Mouse (Mus musculus): ENCODE data around the gene Aldh3b3.
A peak's percentile ranks its signal among the peaks of the same experiment; 100 is the strongest.
"Not testable (repeated sequence)": the region's sequence is repeated elsewhere in the genome, so short reads cannot be mapped to it uniquely, and the experiment has no call there.

Gene Aldh3b3

DNA sequence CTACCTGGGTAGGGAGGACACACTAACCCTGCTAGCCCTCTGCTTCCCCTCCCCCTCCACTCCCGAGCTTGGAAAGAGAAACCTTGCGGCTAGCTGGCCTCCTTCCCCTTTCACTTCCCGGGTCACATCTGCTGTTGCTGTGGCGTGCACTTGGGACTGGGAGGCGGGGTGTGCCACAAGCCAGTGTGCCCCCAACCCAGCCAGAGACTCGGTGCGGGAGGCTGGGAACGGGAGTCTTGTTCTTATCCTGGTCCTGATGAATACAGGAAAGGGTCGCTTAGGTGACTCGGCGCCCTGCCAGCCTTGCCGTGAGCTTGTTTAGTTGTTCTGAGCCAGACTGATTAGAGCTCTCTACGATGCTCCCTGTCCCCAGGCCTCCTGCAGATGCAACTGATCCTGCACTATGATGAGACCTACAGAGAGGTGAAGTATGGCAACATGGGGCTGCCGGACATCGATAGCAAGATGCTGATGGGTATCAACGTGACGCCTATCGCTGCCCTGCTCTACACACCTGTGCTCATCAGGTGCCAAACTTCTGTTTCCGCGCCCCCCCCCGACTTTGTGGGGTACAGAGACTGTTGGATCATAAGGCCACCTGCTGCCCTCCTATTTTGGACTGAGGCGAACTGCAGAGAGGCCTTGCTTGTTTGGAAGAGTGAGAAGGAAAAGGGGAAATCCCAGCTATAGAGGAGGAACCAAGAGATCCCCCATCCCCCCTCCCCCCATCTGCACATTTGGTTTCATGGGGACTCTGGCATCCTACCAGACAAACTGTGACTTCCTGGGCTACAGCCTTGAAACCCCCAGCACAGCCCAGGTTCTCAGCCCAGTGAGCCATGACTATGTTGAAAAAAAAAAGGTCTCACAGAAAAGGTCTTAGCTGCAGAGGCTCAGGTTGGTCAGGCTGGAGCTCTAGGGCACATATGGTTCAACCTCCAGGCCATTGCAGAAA is 22.3 kb upstream of the Aldh3b3 start:
- peak; percentile 68 for DNase-seq (ENCODE audit: low spot score)

DNA sequence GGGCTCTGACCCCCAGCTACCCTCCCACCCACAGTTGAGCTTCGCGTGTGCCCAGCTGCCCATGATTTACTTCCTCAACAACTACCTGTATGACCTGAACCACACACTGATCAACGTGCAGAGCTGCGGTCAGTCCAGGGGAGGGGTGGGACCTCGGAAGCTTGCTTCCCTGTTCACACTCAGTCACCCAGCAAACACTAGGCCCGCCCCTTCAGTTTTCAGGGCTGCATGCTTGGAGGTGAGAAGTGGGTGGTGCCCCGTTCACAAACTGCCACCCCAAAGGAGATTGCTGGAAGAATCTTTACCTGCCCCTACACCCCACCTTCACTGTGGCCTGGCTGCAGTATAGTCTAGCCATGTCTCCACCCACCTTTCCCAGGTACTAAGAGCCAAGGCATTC is 16.1 kb upstream of the Aldh3b3 start:
- no peak for DNase-seq (ENCODE audit: low spot score)

GRCm38 (mm10) chr19:3942986-3943735 is 15.3 kb upstream of the Aldh3b3 start:
- DNase-seq (ENCODE audit: low spot score), result peak; percentile 60

GRCm38 (mm10) chr19:3945872-3946564 is 12.4 kb upstream of the Aldh3b3 start:
- no peak for DNase-seq (ENCODE audit: low spot score)

DNA sequence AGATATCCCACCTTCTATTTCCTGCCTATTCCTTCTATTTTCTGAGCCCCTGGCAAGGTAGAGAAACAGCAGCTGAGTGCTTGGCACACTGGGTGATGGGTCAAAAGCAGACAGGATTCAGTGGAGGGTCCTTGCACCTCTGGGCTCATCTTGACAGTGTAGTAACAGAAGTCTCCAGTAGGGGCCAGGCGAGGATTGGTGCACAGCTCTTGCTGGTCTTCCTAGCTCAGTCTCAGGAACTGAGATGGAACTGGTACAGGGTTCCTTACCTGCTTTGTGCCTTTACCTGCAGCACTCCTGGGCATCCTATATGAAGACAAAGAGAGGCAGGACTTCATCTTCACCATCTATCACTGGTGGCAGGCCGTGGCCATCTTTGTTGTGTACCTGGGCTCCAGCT is 11.7 kb upstream of the Aldh3b3 start:
- peak; percentile 73 for DNase-seq (ENCODE audit: low spot score)

- no peak for DNase-seq (ENCODE audit: low spot score)
These were observed 10.6 kb upstream of the Aldh3b3 start for GRCm38 (mm10) chr19:3947813-3948212.

GRCm38 (mm10) chr19:3948546-3948945 is 9.9 kb upstream of the Aldh3b3 start:
- DNase-seq (ENCODE audit: low spot score), result no peak

GRCm38 (mm10) chr19:3950331-3950730 is 8.1 kb upstream of the Aldh3b3 start:
- DNase-seq (ENCODE audit: low spot score), result no peak

GRCm38 (mm10) chr19:3951461-3951860 is 7.0 kb upstream of the Aldh3b3 start:
- no peak for DNase-seq (ENCODE audit: low spot score)

GRCm38 (mm10) chr19:3952099-3952498 is 6.3 kb upstream of the Aldh3b3 start:
- no peak for DNase-seq (ENCODE audit: low spot score)

DNA sequence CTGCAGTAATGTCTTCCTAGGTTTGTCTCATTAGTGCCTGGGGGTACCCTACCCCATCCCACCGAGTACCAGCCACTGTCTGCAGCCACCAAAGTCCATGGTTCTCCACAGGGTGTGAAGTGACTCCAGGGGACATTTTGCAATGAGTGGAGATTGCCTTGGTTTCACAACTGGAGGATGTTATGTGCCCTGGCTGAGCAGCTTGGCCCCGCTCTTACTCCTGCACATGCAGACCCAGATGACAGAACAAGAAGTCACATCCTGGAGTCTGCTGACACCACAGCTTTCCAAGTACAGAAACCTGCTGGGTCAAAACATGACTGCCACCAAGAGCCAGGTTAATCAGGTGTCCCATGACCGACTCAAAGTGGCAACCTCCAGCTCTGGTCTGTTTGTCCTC is 3.4 kb upstream of the Aldh3b3 start:
- no peak for DNase-seq (ENCODE audit: low spot score)

- DNase-seq (ENCODE audit: low spot score), result no peak
These were observed 2.6 kb upstream of the Aldh3b3 start for GRCm38 (mm10) chr19:3955804-3956203.

DNA sequence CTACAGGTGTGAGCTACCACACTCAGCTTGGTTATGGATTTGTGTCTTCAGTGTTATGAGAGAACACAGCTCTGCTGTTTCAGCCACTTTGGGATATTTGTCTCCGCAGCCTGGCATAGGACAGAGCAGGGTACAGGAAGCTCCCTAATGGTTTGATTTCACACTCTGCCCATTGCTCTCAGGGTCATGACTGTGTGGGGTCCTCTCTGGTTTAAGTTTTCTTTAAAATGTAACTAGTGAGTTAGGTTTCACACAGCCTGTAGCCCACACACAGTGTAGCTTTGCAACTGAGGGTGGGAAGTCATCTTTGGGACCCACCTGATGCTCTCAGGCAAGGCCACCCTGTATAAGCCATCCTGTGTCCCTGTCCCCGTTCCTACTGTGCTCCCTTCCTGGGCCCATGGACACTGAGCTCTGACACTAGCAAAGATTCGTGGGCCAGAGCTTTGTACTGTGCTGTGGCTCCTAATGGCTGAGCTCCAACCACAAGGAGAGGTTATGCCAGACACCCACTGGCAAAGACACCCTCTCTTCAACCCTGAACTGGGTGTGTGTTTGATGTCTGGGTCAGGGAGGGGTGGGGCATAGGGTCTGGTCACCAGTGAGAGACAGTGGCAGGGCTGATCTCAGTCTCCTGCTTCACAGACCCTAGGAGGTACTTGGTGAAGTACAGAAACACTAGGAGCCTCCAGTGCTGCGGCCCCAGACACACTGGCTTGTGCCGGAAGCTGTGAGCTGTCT is 979 bp upstream of the Aldh3b3 start:
- not testable (repeated sequence) for DNase-seq (ENCODE audit: low spot score)

GRCm38 (mm10) chr19:3959030-3959429 is 585 bp downstream of the Aldh3b3 start:
- no peak for DNase-seq (ENCODE audit: low spot score)

- DNase-seq (ENCODE audit: low spot score), result peak; percentile 62
These were observed 1.8 kb downstream of the Aldh3b3 start for GRCm38 (mm10) chr19:3960211-3960610.

DNA sequence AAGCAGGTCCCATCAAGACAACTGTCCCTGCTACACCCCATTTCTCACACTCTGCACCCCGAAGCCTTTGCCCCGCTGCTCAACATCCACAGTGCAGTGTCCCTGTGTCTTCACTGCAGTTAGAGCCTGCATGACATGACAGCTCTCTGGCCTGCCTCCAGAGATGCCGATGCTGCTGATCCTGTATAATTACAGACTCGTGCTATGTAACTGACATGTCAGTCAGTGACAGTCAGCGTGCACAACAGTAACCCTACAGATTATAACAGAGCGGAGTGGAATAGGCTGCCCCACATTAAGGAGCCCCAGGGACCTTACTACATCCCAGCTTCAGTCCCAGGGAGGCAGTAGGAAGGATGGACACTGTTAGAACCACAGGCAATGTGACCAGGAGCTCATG is 3.4 kb downstream of the Aldh3b3 start:
- DNase-seq (ENCODE audit: low spot score), result not testable (repeated sequence)

DNA sequence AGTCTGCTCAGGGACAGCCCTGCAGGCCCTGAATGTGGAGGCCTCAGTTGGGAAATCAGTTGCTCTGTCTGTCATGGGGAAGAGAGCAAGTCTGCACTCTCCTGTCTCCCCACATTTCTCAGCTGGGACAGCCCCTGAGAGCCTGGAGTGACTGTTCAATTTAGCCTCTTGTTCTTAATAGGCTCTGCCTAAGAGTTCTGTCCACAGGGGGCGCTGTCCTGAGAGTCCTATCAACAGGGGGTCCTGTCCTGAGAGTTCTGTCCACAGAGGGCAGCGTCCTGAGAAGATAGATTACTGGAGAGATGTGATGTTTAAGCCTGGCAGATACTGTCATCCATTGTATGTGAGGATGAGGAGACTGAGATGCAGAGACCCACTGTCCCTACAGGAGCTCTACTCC is 4.0 kb downstream of the Aldh3b3 start:
- DNase-seq (ENCODE audit: low spot score), result peak; percentile 48

DNA sequence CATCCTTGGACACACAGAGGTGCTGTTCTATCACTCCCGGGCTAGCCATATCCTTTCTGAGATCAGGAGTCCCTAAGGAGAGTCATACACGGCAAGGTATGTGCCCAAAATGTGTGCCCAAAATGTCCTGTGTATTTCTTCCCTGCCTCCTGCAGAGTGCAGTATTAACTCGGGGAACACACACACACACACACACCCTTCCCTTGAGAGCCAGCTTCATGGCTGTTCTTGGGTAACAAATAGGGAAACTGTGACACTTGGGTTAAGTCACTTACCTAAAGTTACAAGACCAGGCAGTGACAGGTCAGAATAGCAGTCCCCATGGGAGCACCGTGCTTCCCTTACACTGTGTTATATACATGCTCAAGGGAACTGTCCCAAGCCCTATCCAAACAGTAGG is 5.6 kb downstream of the Aldh3b3 start:
- DNase-seq (ENCODE audit: low spot score), result no peak

GRCm38 (mm10) chr19:3966330-3967075 is 8.1 kb downstream of the Aldh3b3 start:
- DNase-seq (ENCODE audit: low spot score), result no peak

DNA sequence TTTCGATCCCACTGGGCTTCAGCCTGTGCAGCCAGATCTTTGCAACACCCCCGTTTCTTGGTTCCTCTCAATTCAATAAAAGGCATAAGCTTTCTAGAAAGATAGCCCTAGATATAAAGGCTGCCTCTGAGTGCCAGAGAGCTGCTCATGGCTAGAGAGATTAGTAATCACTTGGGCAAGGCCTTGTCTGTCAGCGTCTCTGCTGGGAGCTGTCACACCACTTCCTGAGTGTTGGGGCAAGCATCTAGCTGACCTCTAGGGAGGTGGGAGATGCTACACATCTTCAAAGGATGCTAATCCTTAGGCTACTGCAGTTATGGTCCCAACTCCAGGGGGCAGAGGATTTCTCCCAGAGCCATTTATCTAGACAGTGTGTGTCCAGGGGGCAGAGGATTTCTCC is 8.8 kb downstream of the Aldh3b3 start:
- no peak for DNase-seq (ENCODE audit: low spot score)

GRCm38 (mm10) chr19:3972229-3972628 is 13.8 kb downstream of the Aldh3b3 start, which contains the start of gene Aldh3b2:
Aldh3b2 (plus strand) TSS chr19:3972328.
- peak; percentile 87 for DNase-seq (ENCODE audit: low spot score)

All from urinary bladder, postnatal 14 days (tissue).